Mouse (Mus musculus): Measurements from ENCODE around the gene Pard3b. TPM values are rescaled to one million over a fixed set of nuclear protein-coding genes. Genes with fewer than 3 reads are reported as not detected.

The Pard3b gene
- polyA plus RNA-seq, 1 experiment from 2014 or later = 2.3 TPM

- no peak for ATAC-seq (ENCODE audit: low read depth)
- no peaks in the 10 kb centered on the region for H3K9me3 ChIP-seq (replicated peaks; ENCODE audit: control insufficient read depth, low read length)
- no peaks in the 10 kb centered on the region for H3K27me3 ChIP-seq (ENCODE audit: control insufficient read depth, insufficient read depth, low read depth, low read length)
- no peak overlapping the region for H3K9ac ChIP-seq (ENCODE audit: low read depth, low read length)
- WGBS (ENCODE audit: insufficient replicate concordance) = 47% methylated on average over 3 of the region's 3 CpGs
- no peaks in the 10 kb centered on the region for H3K36me3 ChIP-seq (ENCODE audit: control insufficient read depth, insufficient read depth)
- H3K4me2 ChIP-seq (ENCODE audit: low read depth, low read length) = no peak overlapping the region
- H3K4me3 ChIP-seq (ENCODE audit: low read depth, low read length) = no peak overlapping the region
- no peak overlapping the region for H3K27ac ChIP-seq (ENCODE audit: low read length)
- H3K4me1 ChIP-seq (ENCODE audit: control insufficient read depth, low read depth, low read length) = no peaks in the 10 kb centered on the region
Observed at GRCm38 (mm10) chr1:62576939-62577590, 938.4 kb downstream of the Pard3b start.

DNA sequence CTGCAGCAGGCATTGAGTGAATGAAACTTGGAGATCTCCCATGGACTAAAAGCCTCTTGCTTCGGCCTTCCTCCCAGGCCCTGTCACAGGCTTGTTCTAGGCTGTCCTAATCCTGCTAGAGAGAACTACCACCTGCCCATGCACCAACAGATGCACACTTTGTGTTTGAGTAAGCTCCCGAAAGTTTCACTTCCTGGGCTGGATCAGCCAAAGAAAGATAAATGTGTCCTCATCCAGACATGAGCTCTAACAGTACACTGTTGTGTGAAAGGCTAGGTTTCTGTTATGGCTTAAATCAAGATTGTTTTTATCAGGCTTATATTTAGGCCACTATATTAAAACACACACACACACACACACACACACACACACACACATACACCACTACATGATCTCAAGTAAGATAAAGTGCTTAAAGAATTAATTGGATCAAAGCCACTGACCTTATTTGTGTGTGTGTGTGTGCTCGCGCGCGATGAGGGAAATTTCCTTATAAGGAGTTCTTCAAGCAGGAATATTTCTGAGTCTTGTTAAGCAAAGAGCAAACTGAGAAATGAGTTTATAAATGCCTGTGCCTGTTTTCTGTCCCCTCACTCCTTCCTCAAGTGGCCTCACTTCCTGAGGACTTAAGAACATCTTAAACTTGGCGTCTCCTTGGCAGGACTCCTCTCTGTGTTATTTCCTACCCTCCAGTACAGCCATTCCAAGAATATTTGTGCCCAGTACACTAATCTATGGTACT lies 940.6 kb downstream of the Pard3b start:
- Histone ChIP-seq H3K9me3 (replicated peaks; ENCODE audit: control insufficient read depth, low read length) (no peaks in the 10 kb centered on the region), H3K36me3 (ENCODE audit: control insufficient read depth, insufficient read depth) (no peaks in the 10 kb centered on the region), H3K27ac (ENCODE audit: low read length) (no peak overlapping the region), H3K4me1 (ENCODE audit: control insufficient read depth, low read depth, low read length) (no peaks in the 10 kb centered on the region), H3K27me3 (ENCODE audit: control insufficient read depth, insufficient read depth, low read depth, low read length) (no peaks in the 10 kb centered on the region), H3K4me3 (ENCODE audit: low read depth, low read length) (no peak overlapping the region), H3K4me2 (ENCODE audit: low read depth, low read length) (no peak overlapping the region), H3K9ac (ENCODE audit: low read depth, low read length) (no peak overlapping the region)
- ATAC-seq (ENCODE audit: low read depth) = no peak
- 62% methylated on average over 7 of the region's 7 CpGs for WGBS (ENCODE audit: insufficient replicate concordance)

DNA sequence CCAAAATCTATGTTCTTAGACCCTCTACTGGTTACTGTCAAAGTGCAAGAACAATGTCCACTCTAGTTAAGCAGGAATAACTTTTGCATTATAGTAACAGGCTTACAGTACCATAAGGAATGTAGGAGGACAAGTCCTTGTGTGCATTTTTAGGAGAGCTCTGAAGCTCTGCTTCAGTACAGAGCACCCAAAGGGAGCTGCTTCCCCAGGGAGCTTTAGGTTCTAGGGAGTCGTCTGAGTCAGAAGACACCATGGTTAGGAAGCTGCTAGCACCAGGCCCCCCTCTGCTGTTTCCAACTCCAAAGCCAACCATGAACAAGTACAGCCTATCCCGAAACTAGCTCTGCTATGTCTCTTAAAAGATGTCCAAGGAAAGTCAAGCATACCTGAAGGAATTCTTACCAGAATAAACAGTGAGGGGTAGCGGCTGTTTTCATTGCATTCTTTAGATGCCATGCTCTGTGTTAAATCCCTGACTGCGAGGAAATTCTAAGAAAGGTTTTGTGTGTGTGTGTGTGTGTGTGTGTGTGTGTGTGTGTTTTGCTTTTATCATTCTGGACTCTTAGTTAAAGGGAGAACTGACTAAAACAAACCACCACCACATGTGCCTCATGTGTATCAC lies 941.8 kb downstream of the Pard3b start:
- Histone ChIP-seq H3K36me3 (ENCODE audit: control insufficient read depth, insufficient read depth) (no peaks in the 10 kb centered on the region), H3K9ac (ENCODE audit: low read depth, low read length) (no peak overlapping the region), H3K4me3 (ENCODE audit: low read depth, low read length) (no peak overlapping the region), H3K4me2 (ENCODE audit: low read depth, low read length) (no peak overlapping the region), H3K4me1 (ENCODE audit: control insufficient read depth, low read depth, low read length) (no peaks in the 10 kb centered on the region), H3K27me3 (ENCODE audit: control insufficient read depth, insufficient read depth, low read depth, low read length) (no peaks in the 10 kb centered on the region), H3K9me3 (replicated peaks; ENCODE audit: control insufficient read depth, low read length) (no peaks in the 10 kb centered on the region), H3K27ac (ENCODE audit: low read length) (no peak overlapping the region)
- ATAC-seq (ENCODE audit: low read depth) = no peak
- WGBS (ENCODE audit: insufficient replicate concordance) = 42% methylated on average over 4 of the region's 4 CpGs

DNA sequence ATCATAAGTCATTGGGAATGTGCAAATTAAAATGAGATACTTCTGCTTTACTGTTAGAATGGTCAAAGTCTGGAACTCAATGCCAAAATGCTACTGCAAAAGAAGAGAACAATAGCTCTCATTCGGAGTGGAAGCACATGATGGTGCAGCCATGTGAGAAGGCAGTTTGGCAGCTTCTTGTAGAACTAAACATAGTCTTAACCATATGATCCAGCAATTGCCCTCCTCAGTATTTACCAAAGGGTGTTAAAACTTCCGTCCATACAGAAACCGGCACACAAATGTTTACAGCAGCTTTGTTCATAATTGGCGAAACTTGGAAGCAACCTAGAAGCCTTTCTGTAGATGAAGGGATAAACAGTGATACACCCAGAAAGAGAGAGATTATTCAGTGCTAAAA lies 943.9 kb downstream of the Pard3b start:
- Histone ChIP-seq H3K4me3 (ENCODE audit: low read depth, low read length) (no peak overlapping the region), H3K4me1 (ENCODE audit: control insufficient read depth, low read depth, low read length) (no peaks in the 10 kb centered on the region), H3K4me2 (ENCODE audit: low read depth, low read length) (no peak overlapping the region), H3K9me3 (replicated peaks; ENCODE audit: control insufficient read depth, low read length) (no peaks in the 10 kb centered on the region), H3K27me3 (ENCODE audit: control insufficient read depth, insufficient read depth, low read depth, low read length) (no peaks in the 10 kb centered on the region), H3K27ac (ENCODE audit: low read length) (no peak overlapping the region), H3K9ac (ENCODE audit: low read depth, low read length) (no peak overlapping the region), H3K36me3 (ENCODE audit: control insufficient read depth, insufficient read depth) (no peaks in the 10 kb centered on the region)
- no peak for ATAC-seq (ENCODE audit: low read depth)
- WGBS (ENCODE audit: insufficient replicate concordance) = 67% methylated on average over 4 of the region's 4 CpGs

DNA sequence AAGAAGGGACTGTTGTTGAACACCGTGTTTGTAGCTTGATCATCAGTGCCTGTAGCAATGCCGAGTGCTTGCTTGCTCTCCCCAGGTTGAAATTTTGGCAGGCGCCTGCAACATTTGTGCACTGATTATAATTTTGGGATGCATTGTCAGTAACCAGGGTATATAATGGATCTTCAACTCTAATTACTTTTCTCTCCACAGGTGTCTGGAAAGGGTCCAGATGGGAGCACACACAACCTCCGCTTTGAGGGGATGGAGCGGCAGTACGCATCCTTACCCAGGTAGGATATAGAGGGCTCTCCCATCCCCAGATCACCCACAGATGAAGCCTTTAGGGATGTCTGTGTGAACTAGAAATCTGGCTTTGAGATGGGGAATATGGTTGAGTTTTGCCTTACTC lies 948.9 kb downstream of the Pard3b start:
- no peak for ATAC-seq (ENCODE audit: low read depth)
- no peaks in the 10 kb centered on the region for H3K36me3 ChIP-seq (ENCODE audit: control insufficient read depth, insufficient read depth)
- H3K27me3 ChIP-seq (ENCODE audit: control insufficient read depth, insufficient read depth, low read depth, low read length) = no peaks in the 10 kb centered on the region
- no peaks in the 10 kb centered on the region for H3K4me1 ChIP-seq (ENCODE audit: control insufficient read depth, low read depth, low read length)
- 72% methylated on average over 6 of the region's 6 CpGs for WGBS (ENCODE audit: insufficient replicate concordance)
- no peak overlapping the region for H3K4me3 ChIP-seq (ENCODE audit: low read depth, low read length)
- no peaks in the 10 kb centered on the region for H3K9me3 ChIP-seq (replicated peaks; ENCODE audit: control insufficient read depth, low read length)
- H3K27ac ChIP-seq (ENCODE audit: low read length) = no peak overlapping the region
- H3K9ac ChIP-seq (ENCODE audit: low read depth, low read length) = no peak overlapping the region
- H3K4me2 ChIP-seq (ENCODE audit: low read depth, low read length) = no peak overlapping the region

- H3K4me2 ChIP-seq (ENCODE audit: low read depth, low read length) = no peak overlapping the region
- no peaks in the 10 kb centered on the region for H3K36me3 ChIP-seq (ENCODE audit: control insufficient read depth, insufficient read depth)
- H3K27ac ChIP-seq (ENCODE audit: low read length) = no peak overlapping the region
- H3K9me3 ChIP-seq (replicated peaks; ENCODE audit: control insufficient read depth, low read length) = no peaks in the 10 kb centered on the region
- WGBS (ENCODE audit: insufficient replicate concordance) = 53% methylated on average over 6 of the region's 6 CpGs
- H3K9ac ChIP-seq (ENCODE audit: low read depth, low read length) = no peak overlapping the region
- H3K4me1 ChIP-seq (ENCODE audit: control insufficient read depth, low read depth, low read length) = no peaks in the 10 kb centered on the region
- no peak overlapping the region for H3K4me3 ChIP-seq (ENCODE audit: low read depth, low read length)
- ATAC-seq (ENCODE audit: low read depth) = no peak
- H3K27me3 ChIP-seq (ENCODE audit: control insufficient read depth, insufficient read depth, low read depth, low read length) = no peaks in the 10 kb centered on the region
Observed at GRCm38 (mm10) chr1:62591296-62592031, 952.8 kb downstream of the Pard3b start.

- H3K4me1 ChIP-seq (ENCODE audit: control insufficient read depth, low read depth, low read length) = no peaks in the 10 kb centered on the region
- WGBS (ENCODE audit: insufficient replicate concordance) = 48% methylated on average over 3 of the region's 3 CpGs
- H3K27me3 ChIP-seq (ENCODE audit: control insufficient read depth, insufficient read depth, low read depth, low read length) = no peaks in the 10 kb centered on the region
Observed at GRCm38 (mm10) chr1:62595401-62595800, 956.8 kb downstream of the Pard3b start.

GRCm38 (mm10) chr1:62597751-62598400 lies 959.3 kb downstream of the Pard3b start:
- Histone ChIP-seq H3K9ac (ENCODE audit: low read depth, low read length) (no peak overlapping the region), H3K36me3 (ENCODE audit: control insufficient read depth, insufficient read depth) (no peaks in the 10 kb centered on the region), H3K4me2 (ENCODE audit: low read depth, low read length) (no peak overlapping the region), H3K27me3 (ENCODE audit: control insufficient read depth, insufficient read depth, low read depth, low read length) (no peaks in the 10 kb centered on the region), H3K27ac (ENCODE audit: low read length) (no peak overlapping the region), H3K4me3 (ENCODE audit: low read depth, low read length) (no peak overlapping the region), H3K4me1 (ENCODE audit: control insufficient read depth, low read depth, low read length) (no peaks in the 10 kb centered on the region), H3K9me3 (replicated peaks; ENCODE audit: control insufficient read depth, low read length) (no peaks in the 10 kb centered on the region)
- ATAC-seq (ENCODE audit: low read depth) = no peak
- 59% methylated on average over 5 of the region's 5 CpGs for WGBS (ENCODE audit: insufficient replicate concordance)

More at GRCm38 (mm10) chr1:62595401-62595800, 956.8 kb downstream of the Pard3b start:
- Histone ChIP-seq H3K4me2 (ENCODE audit: low read depth, low read length) (no peak overlapping the region), H3K27ac (ENCODE audit: low read length) (no peak overlapping the region), H3K4me3 (ENCODE audit: low read depth, low read length) (no peak overlapping the region), H3K36me3 (ENCODE audit: control insufficient read depth, insufficient read depth) (no peaks in the 10 kb centered on the region), H3K9me3 (replicated peaks; ENCODE audit: control insufficient read depth, low read length) (no peaks in the 10 kb centered on the region), H3K9ac (ENCODE audit: low read depth, low read length) (no peak overlapping the region)
- ATAC-seq (ENCODE audit: low read depth) = no peak

Measured in liver, embryonic 16.5 days (tissue).